Mouse (Mus musculus) cortical plate, adult 2 months (tissue): ENCODE data around the gene Ddi2. TPM values are rescaled to one million over a fixed set of nuclear protein-coding genes. Genes with fewer than 3 reads are reported as not detected.

ENCODE experiments used
- H3K27ac ChIP-seq: fragments of 200-500 bp; 2 replicates; pipeline ENCODE4 v1.5.1; 2012; ENCODE audit warnings: low read length, control low read depth, inconsistent platforms; ENCODE audit not compliant: insufficient read depth
- H3K4me1 ChIP-seq: fragments of 200-500 bp; 2 replicates; pipeline ENCODE4 v1.6.1; 2011; ENCODE audit warnings: low read length; ENCODE audit not compliant: control insufficient read depth, insufficient read depth
- H3K4me3 ChIP-seq: fragments of 200-500 bp; 2 replicates; pipeline ENCODE4 v1.5.1; 2011; ENCODE audit warnings: mild to moderate bottlenecking, low read length, control low read depth; ENCODE audit not compliant: insufficient read depth
- CTCF ChIP-seq: fragments of 200-500 bp; IDR thresholded peaks from 2 replicates; pipeline ENCODE4 v1.5.1; 2011; ENCODE audit warnings: mild to moderate bottlenecking, control low read depth, low read length; ENCODE audit not compliant: insufficient read depth; ENCODE audit errors: extremely low read depth
- POLR2A ChIP-seq: fragments of 200-500 bp; IDR thresholded peaks from 2 replicates; pipeline ENCODE4 v1.6.1; 2011; ENCODE audit warnings: mild to moderate bottlenecking, low read length, control low read depth; ENCODE audit not compliant: insufficient read depth; ENCODE audit errors: extremely low read depth
- polyA plus RNA-seq: library from polyadenylated mRNA; depleted of rRNA; stranded (reverse); fragments of >200 nt; gene quantifications from 2 replicates; pipeline ENCODE4 v1.2.3, GENCODE M21; 2012; rRNA removed

The Ddi2 gene
- polyA plus RNA-seq, 1 experiment: 20.7 TPM

- Histone ChIP-seq H3K27ac (no peak overlapping the region), H3K4me3 (no peak overlapping the region), H3K4me1 (no peaks in the 10 kb centered on the region)
- no peak for TF ChIP-seq CTCF
- TF ChIP-seq POLR2A: no peak
Observed at GRCm38 (mm10) chr4:141641353-141641771, 81.9 kb downstream of the Ddi2 start.

- Histone ChIP-seq H3K27ac (no peak overlapping the region), H3K4me1 (no peaks in the 10 kb centered on the region), H3K4me3 (no peak overlapping the region)
- TF ChIP-seq POLR2A: no peak
- no peak for TF ChIP-seq CTCF
Observed at GRCm38 (mm10) chr4:141639474-141639873, 83.7 kb downstream of the Ddi2 start.

- no peak overlapping the region for H3K4me3 ChIP-seq
- H3K4me1 ChIP-seq: no peaks in the 10 kb centered on the region
- TF ChIP-seq POLR2A (no peak), CTCF (no peak)
- no peak overlapping the region for H3K27ac ChIP-seq
Observed at GRCm38 (mm10) chr4:141636693-141637092, 86.5 kb downstream of the Ddi2 start.

GRCm38 (mm10) chr4:141635991-141636390 lies 87.2 kb downstream of the Ddi2 start:
- no peaks in the 10 kb centered on the region for H3K4me1 ChIP-seq
- TF ChIP-seq POLR2A (no peak), CTCF (no peak)
- no peak overlapping the region for H3K4me3 ChIP-seq
- no peak overlapping the region for H3K27ac ChIP-seq

GRCm38 (mm10) chr4:141632111-141632873 lies 90.9 kb downstream of the Ddi2 start:
- Histone ChIP-seq H3K4me3 (no peak overlapping the region), H3K27ac (no peak overlapping the region), H3K4me1 (no peaks in the 10 kb centered on the region)
- TF ChIP-seq POLR2A (no peak), CTCF (no peak)

GRCm38 (mm10) chr4:141631250-141631649 lies 92.0 kb downstream of the Ddi2 start:
- no peaks in the 10 kb centered on the region for H3K4me1 ChIP-seq
- TF ChIP-seq CTCF (no peak), POLR2A (no peak)
- no peak overlapping the region for H3K27ac ChIP-seq
- no peak overlapping the region for H3K4me3 ChIP-seq

GRCm38 (mm10) chr4:141630021-141630420 lies 93.2 kb downstream of the Ddi2 start:
- H3K4me1 ChIP-seq: no peaks in the 10 kb centered on the region
- no peak overlapping the region for H3K27ac ChIP-seq
- no peak overlapping the region for H3K4me3 ChIP-seq
- TF ChIP-seq POLR2A: no peak
- no peak for TF ChIP-seq CTCF

- Histone ChIP-seq H3K4me3 (no peak overlapping the region), H3K27ac (no peak overlapping the region), H3K4me1 (no peaks in the 10 kb centered on the region)
- TF ChIP-seq CTCF: no peak
- no peak for TF ChIP-seq POLR2A
Observed at GRCm38 (mm10) chr4:141628661-141629060, 94.6 kb downstream of the Ddi2 start.

Other genes starting within 250 kb of the Ddi2 start
- 12.4 and 13.0 TPM in 2 replicates for gene Spen, start 184.8 kb downstream of the Ddi2 start, polyA plus RNA-seq
- gene Fblim1, start 117.3 kb downstream of the Ddi2 start, polyA plus RNA-seq: 1.0 and 1.3 TPM in 2 replicates
- 0.40 and 0.68 TPM in 2 replicates for gene Tmem82, start 104.8 kb downstream of the Ddi2 start, polyA plus RNA-seq
- 6.5 and 6.7 TPM in 2 replicates for gene Slc25a34, start 99.6 kb downstream of the Ddi2 start, polyA plus RNA-seq
- gene Plekhm2, start 58.5 kb downstream of the Ddi2 start, polyA plus RNA-seq: 134 and 138 TPM in 2 replicates
- gene Rsc1a1, start 37.8 kb downstream of the Ddi2 start, polyA plus RNA-seq: 7.1 and 7.8 TPM in 2 replicates
- 2.2 and 2.4 TPM in 2 replicates for gene Agmat, start 23.3 kb upstream of the Ddi2 start, polyA plus RNA-seq
- gene Dnajc16, start 67.5 kb upstream of the Ddi2 start, polyA plus RNA-seq: 30.1 and 31.8 TPM in 2 replicates
- gene Casp9, start 70.2 kb upstream of the Ddi2 start, polyA plus RNA-seq: 20.8 and 21.6 TPM in 2 replicates
- gene Cela2a, start 102.7 kb upstream of the Ddi2 start, polyA plus RNA-seq: 0.13 and 0.17 TPM in 2 replicates
- gene Ctrc, start 122.9 kb upstream of the Ddi2 start, polyA plus RNA-seq: not detected in 2 replicates
- gene Efhd2, start 151.5 kb upstream of the Ddi2 start, polyA plus RNA-seq: 360 and 365 TPM in 2 replicates